Mouse (Mus musculus) heart, postnatal 0 days (tissue): Measurements from ENCODE around the gene Rnf11. TPM values are rescaled to one million over a fixed set of nuclear protein-coding genes. Genes with fewer than 3 reads are reported as not detected.

Experiments
- ATAC-seq: fragments of 200-750 bp; cut with Nextera tagmentation; 2 replicates; pipeline ENCODE4 v1.8.0; 2017; ENCODE audit warnings: low read depth, moderate number of reproducible peaks, moderate library complexity; ENCODE audit not compliant: insufficient read depth
- DNase-seq: peaks from one replicate; pipeline ENCODE4 v3.0.0-alpha.2; 2016; ENCODE audit warnings: low spot score
- H3K27ac ChIP-seq: fragments of 300-500 bp; sonication (generic); 2 replicates; pipeline ENCODE4 v1.5.1; 2014; ENCODE audit warnings: low read depth, mild to moderate bottlenecking
- H3K27me3 ChIP-seq: fragments of 300-500 bp; sonication (generic); 2 replicates; pipeline ENCODE4 v1.6.1; 2014; ENCODE audit warnings: low read length, mixed read lengths; ENCODE audit not compliant: control insufficient read depth, insufficient read depth
- H3K36me3 ChIP-seq: fragments of 300-500 bp; sonication (generic); replicated peaks from 2 replicates; pipeline ENCODE4 v1.6.1; 2014; ENCODE audit warnings: low read length, mixed read lengths; ENCODE audit not compliant: control insufficient read depth, insufficient read depth
- H3K4me1 ChIP-seq: fragments of 300-500 bp; sonication (generic); 2 replicates; pipeline ENCODE4 v1.6.1; 2014; ENCODE audit warnings: antibody characterized with exemption; ENCODE audit not compliant: control insufficient read depth, insufficient read depth
- H3K4me2 ChIP-seq: fragments of 300-500 bp; sonication (generic); 2 replicates; pipeline ENCODE4 v1.6.1; 2014; ENCODE audit warnings: low read depth, mild to moderate bottlenecking, low read length, moderate library complexity
- H3K4me3 ChIP-seq: fragments of 300-500 bp; sonication (generic); 2 replicates; pipeline ENCODE4 v1.5.1; 2014; ENCODE audit warnings: low read depth, low read length
- H3K9ac ChIP-seq: fragments of 300-500 bp; sonication (generic); replicated peaks from 2 replicates; pipeline ENCODE4 v1.6.1; 2014; ENCODE audit warnings: low read depth, low read length, mixed read lengths
- H3K9me3 ChIP-seq: fragments of 300-500 bp; sonication (generic); replicated peaks from 2 replicates; pipeline ENCODE4 v1.6.1; 2016; ENCODE audit warnings: low read length; ENCODE audit not compliant: control insufficient read depth
- CTCF ChIP-seq: IDR thresholded peaks from 2 replicates; pipeline ENCODE4 v1.5.1; 2016; ENCODE audit warnings: antibody characterized with exemption, control low read depth, low read depth
- EP300 ChIP-seq: IDR thresholded peaks from 2 replicates; pipeline ENCODE4 v1.6.1; 2016; ENCODE audit warnings: antibody characterized with exemption, low read depth
- WGBS: fragments of 180-500 bp; shearing (Covaris S2); extraction: QIAGEN DNeasy Blood & Tissue Kit; methylation state at CpG from one replicate; pipeline ENCODE4 v1.1.7; 2014; 5-methylcytosine and 5-hydroxymethylcytosine counted together
- polyA plus RNA-seq: library from polyadenylated mRNA; unstranded; fragments of >200 nt; fragmentation: Nextera tagmentation; extraction: Ambion mirVana; gene quantifications from 2 replicates; pipeline ENCODE4 v1.2.1, GENCODE M21; 2015
- total RNA-seq: library from RNA; depleted of rRNA; stranded (reverse); fragments of >200 nt; gene quantifications from 2 replicates; pipeline ENCODE4 v1.2.3, GENCODE M21; 2014; ENCODE audit warnings: low replicate concordance

The Rnf11 gene
- total and polyA plus RNA-seq, 2 experiments from 2014 or later, result 44.2 TPM

DNA sequence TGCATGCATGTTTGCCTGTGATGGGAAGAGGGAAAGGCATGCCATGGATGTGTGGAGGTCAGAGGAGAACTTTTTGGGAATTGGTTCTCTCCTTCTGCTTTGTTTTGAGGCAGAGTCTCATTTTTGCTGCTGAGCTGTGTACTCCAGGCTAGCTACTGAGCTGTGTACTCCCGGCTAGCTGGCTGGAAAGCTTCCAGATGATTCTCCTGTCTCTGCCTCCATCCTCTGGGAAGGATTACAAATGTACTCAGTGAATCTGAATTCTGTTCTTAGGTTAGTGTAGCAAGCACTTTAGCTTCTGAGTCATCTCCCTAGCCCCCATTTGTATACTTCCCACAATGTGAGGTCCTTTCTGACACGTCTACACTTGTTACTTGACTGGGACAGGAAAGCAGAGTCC, 61.1 kb downstream of the Rnf11 start:
- Histone ChIP-seq H3K27ac (no peak overlapping the region), H3K4me1 (no peaks in the 10 kb centered on the region), H3K4me3 (no peak overlapping the region), H3K4me2 (no peak overlapping the region), H3K9ac (no peak overlapping the region), H3K36me3 (no peaks in the 10 kb centered on the region), H3K27me3 (no peaks in the 10 kb centered on the region), H3K9me3 (no peaks in the 10 kb centered on the region)
- 75% methylated on average over 2 of the region's 2 CpGs for WGBS
- DNase-seq (no peak), ATAC-seq (no peak)
- TF ChIP-seq CTCF (no peak), EP300 (no peak)

- WGBS, result 86% methylated on average over 6 of the region's 6 CpGs
- no peaks in the 10 kb centered on the region for H3K9me3 ChIP-seq
- H3K27me3 ChIP-seq, result no peaks in the 10 kb centered on the region
- H3K9ac ChIP-seq, result no peak overlapping the region
- no peak overlapping the region for H3K4me2 ChIP-seq
- no peaks in the 10 kb centered on the region for H3K4me1 ChIP-seq
- DNase-seq, result no peak
- no peak overlapping the region for H3K27ac ChIP-seq
- no peak for ATAC-seq
- H3K4me3 ChIP-seq, result no peak overlapping the region
- no peak for TF ChIP-seq EP300
- TF ChIP-seq CTCF, result no peak
- no peaks in the 10 kb centered on the region for H3K36me3 ChIP-seq
Observed at GRCm38 (mm10) chr4:109422436-109422835, 62.1 kb downstream of the Rnf11 start.

- no peaks in the 10 kb centered on the region for H3K27me3 ChIP-seq
- no peaks in the 10 kb centered on the region for H3K9me3 ChIP-seq
- WGBS, result 62% methylated on average over 7 of the region's 7 CpGs
- ATAC-seq (no peak; the same call in 1 of the 2 replicates), DNase-seq (no peak)
- no peak for TF ChIP-seq CTCF
- TF ChIP-seq EP300, result no peak
- H3K4me3 ChIP-seq, result no peak overlapping the region
- no peaks in the 10 kb centered on the region for H3K36me3 ChIP-seq
- H3K4me2 ChIP-seq, result no peak overlapping the region
- H3K9ac ChIP-seq, result no peak overlapping the region
- no peaks in the 10 kb centered on the region for H3K4me1 ChIP-seq
- H3K27ac ChIP-seq, result no peak overlapping the region
Observed at GRCm38 (mm10) chr4:109421608-109422007, 62.9 kb downstream of the Rnf11 start.

- 77% methylated on average over 7 of the region's 8 CpGs for WGBS
- DNase-seq, result no peak
- H3K27me3 ChIP-seq, result no peaks in the 10 kb centered on the region
- H3K27ac ChIP-seq, result no peak overlapping the region
- 0 out of 2 replicates have a peak, but pooled peaks have one; percentile 43 for ATAC-seq
- no peaks in the 10 kb centered on the region for H3K9me3 ChIP-seq
- H3K4me3 ChIP-seq, result no peak overlapping the region
- no peaks in the 10 kb centered on the region for H3K4me1 ChIP-seq
- H3K36me3 ChIP-seq, result no peaks in the 10 kb centered on the region
- no peak overlapping the region for H3K9ac ChIP-seq
- TF ChIP-seq CTCF (peak; percentile 32; the same call in 1 of the 2 replicates), EP300 (no peak)
- no peak overlapping the region for H3K4me2 ChIP-seq
Observed at GRCm38 (mm10) chr4:109420138-109420795, 64.3 kb downstream of the Rnf11 start.

- Histone ChIP-seq H3K27me3 (no peaks in the 10 kb centered on the region), H3K36me3 (no peaks in the 10 kb centered on the region), H3K4me1 (no peaks in the 10 kb centered on the region), H3K27ac (no peak overlapping the region), H3K9ac (no peak overlapping the region), H3K9me3 (no peaks in the 10 kb centered on the region), H3K4me2 (no peak overlapping the region), H3K4me3 (no peak overlapping the region)
- ATAC-seq, result no peak
- WGBS, result 83% methylated on average over 4 of the region's 4 CpGs
- DNase-seq, result no peak
- TF ChIP-seq CTCF (no peak), EP300 (no peak)
Observed at GRCm38 (mm10) chr4:109419563-109419962, 65.0 kb downstream of the Rnf11 start.

DNA sequence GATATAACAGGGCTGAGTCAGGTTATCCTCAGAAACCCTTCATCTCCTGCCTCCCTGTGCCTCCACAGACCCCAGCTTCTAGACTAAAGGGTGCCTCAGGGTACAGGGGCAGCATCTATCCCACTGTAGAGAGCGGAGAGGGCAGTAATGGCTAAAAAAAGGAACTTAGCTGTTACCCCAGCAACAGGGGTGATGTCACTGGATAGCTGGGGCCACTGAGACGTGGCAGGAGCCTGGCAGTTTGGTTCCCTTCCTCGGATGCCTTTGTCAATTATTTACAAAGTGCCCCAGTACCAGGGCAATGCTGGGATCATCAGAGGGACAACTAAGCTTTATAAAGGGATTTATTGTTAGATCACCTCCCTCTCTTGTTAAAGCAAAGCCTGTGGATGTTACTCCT, 65.5 kb downstream of the Rnf11 start:
- DNase-seq (no peak), ATAC-seq (no peak)
- no peaks in the 10 kb centered on the region for H3K9me3 ChIP-seq
- no peaks in the 10 kb centered on the region for H3K4me1 ChIP-seq
- H3K9ac ChIP-seq, result no peak overlapping the region
- H3K27ac ChIP-seq, result no peak overlapping the region
- no peaks in the 10 kb centered on the region for H3K27me3 ChIP-seq
- WGBS, result 13% methylated on average over 3 of the region's 3 CpGs
- H3K4me3 ChIP-seq, result no peak overlapping the region
- H3K4me2 ChIP-seq, result no peak overlapping the region
- no peak for TF ChIP-seq EP300
- no peak for TF ChIP-seq CTCF
- H3K36me3 ChIP-seq, result no peaks in the 10 kb centered on the region
